Mouse (Mus musculus): ENCODE measurements around the gene Braf. TPM values are rescaled to one million over a fixed set of nuclear protein-coding genes. Genes with fewer than 3 reads are reported as not detected.
"Not testable (repeated sequence)": the region's sequence is repeated elsewhere in the genome, so short reads cannot be mapped to it uniquely, and the experiment has no call there.

The Braf gene
- total RNA-seq (2022), result 100 to 1,000 TPM; 115 to 144 (median 134) TPM

DNA sequence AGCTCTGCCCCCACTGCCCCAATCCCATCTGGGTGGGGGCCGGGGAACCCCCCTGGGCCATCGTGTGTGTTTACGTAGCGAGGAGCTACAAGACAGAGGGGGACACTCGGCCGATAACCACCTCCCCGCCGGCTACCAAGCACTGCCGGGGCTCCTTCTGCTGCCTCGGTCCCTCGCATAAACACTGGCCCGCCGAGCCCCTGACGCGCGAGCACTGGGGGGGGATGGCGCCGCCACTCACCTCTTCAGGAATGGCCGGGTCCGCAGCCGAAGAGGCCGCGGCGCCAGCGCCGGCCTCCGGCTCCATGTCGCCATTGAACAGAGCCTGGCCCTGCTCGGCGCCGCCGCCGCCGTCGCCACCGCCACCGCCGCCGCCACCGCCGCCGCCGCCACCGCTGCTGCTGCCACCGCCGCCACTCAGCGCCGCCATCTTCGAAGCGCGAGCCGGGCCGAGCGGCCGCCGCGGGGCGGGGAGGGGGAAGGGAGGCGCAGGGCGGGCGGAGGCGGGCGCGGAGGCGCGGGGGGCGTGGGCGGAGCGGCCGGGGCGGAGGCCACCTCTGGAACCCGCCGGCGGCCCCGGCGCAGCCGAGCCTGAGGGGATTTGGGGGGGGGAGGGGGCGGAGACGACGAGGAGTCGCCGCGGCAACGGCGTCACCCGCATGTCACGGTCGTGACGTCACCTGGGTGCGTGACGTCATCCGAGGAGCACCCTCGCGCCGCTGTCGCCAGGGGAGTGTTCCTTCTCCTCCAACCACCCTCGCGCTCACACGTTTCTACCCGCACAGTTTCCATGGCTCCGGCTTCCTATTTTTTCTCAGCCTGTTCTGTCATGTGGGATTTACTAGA lies at the start of gene Braf:
Gene Braf (minus strand): TSS at position 598 of the 846 bp plus-strand sequence.
- peak; percentile 84 to 87 for DNase-seq (ENCODE audit: low spot score in 2 of 2)

DNA sequence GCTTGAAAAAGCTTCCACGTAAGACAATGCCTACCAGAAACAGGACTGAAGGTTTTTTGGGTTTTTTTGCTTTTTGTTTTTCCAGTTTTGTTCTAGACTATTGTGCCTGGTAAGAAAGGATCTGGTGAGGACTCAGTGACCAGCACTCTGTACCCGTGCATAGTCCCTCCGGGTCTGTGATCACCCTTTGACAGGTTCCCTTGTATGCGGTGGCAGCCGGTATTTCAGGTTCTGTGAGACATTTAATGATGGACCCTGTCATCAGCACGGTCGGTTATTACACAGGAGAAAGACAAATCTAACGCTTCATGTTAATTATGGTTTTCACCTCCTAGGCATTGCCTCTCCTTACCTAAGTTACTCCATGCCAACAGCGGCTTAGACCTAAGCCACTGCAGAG lies 49.8 kb upstream of the Braf start:
- DNase-seq (ENCODE audit: low spot score in 2 of 2), result no peak

DNA sequence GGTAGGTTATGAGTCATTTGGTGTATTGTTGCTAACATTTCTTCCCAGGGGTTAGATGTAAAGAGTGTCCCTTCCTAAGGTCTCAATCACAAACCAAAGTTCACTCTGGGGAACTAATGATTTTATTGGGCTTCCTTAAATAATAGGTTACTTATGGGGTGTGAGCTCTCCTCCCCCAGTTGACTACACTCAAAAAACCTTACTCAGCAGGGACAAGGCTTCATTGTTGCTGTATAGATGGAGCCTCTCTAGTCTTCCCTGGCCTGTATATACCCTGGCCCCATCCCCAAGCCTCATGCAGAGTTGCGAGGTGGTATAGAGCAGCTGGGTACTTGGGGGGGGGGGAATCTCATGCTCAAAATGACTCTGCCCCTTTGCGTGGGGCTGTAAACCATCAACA lies 32.0 kb upstream of the Braf start:
- DNase-seq (ENCODE audit: low spot score in 2 of 2), result no peak

DNA sequence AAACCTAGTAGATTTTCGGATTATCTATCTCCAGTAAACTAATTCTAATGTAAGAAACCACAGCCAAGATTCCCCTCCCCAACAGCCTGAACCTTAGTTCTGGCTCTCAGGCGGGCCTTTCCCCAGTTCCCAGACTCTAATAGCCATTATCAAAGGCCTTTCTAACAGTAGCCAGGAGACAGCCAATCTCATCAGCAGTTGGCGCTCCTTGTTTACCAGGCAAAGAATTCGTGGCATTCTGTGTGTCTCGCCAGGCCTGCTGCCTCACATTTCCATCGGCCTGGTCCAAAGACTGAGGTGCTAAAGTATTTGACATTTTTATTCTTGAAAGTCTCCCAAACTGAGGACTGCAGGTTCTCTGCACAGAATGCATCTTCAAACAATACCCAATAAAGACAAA lies 24.6 kb upstream of the Braf start:
- DNase-seq (ENCODE audit: low spot score in 2 of 2), result no peak

DNA sequence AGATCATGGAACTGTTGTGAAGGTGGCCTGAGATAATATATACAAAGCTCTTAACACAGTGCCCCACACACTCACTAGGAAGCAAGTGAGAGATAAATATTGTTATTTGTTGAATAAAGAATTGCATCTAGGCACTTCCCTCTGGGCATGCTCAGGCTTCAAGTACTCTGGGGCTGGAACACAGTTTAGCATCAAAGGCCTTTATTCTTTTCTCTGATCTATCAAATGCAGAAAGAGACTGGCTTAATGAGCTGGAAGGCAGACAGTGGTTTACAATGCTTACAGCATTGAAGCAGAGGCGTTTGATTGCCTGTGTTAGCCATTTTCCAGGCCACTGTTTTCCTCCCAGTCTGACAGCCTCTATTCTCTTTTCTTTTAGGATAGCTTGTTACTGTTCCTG lies 21.8 kb upstream of the Braf start:
- DNase-seq (ENCODE audit: low spot score in 2 of 2), result no peak

DNA sequence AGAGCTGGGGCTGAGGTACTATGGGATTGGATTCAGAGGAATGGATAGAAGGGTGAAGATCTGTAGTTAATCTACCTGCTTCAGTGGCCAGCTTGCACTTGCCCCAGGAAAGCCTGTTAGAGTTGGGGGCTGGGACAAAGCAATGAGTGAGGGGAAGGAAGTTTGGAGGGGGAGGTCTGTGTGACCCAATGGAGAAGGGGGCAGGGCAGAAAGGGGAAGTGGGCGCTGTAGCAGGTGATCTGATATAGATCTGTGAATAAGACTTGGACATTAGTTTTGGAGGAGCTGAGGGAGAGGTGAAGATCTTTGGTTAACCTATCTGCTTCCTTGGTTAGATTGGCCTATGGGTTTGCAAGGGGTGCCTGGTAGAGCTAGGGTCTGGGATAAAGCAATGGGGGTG lies 20.2 kb upstream of the Braf start:
- no peak for DNase-seq (ENCODE audit: low spot score in 2 of 2)

DNA sequence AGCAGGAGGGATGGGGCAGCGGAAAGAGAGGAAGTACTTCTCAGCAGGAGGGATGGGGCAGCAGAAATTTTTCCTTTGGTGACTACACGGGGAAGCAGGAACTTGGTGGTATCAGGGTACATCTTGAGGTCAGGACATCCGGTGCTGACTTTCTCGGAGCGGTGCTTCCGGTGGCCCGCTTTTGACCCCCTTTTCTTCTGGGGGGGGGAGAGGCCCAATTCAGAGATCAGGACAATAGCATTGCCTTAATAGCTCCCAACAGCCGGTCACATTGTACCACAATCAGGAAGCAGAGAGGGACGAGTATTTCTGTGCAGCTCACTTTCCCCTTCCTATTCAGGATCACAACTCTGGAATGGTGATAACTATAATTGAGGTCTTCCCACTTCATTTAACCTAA lies 14.4 kb upstream of the Braf start:
- not testable (repeated sequence) for DNase-seq (ENCODE audit: low spot score in 2 of 2)

DNA sequence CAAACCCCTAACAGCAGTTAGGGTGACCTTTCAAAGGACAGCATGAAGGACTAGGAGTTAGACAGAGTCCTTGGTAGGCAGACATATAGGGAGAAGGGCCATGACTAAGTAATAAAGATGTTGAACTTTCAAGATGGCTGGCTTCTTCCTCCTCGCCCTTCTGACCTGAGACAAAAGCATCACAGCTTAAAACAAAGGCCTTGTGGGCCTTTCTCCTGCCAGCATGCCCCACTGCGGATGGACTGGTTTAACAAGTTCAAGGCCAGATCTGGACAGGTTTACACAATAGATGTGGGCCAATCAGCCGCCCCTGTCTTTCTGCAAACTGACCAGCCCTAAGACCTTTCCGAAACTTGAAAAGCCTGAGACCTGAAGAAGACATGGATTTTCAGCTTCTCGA lies 2.8 kb upstream of the Braf start:
- no peak for DNase-seq (ENCODE audit: low spot score in 2 of 2)

DNA sequence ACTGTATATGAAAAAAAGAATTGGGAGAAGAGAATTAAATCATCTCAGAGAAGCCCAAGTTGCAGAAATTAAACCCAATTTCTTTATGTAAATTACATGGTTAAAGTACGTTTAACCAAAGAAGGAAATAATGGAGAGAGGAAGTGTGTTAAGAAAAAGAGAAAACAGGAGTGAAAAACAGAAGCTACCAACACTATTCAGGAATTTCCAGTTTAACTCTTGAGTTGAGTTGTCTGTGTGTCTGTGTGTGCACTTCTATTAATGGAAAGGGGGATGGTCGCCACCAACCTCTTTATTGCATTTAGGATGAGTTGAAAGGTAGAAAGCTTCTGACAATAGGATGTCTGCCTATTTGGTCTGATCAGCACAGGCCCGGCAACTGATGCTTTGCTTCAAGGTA lies 886 bp upstream of the Braf start:
- DNase-seq (ENCODE audit: low spot score in 2 of 2), result no peak

DNA sequence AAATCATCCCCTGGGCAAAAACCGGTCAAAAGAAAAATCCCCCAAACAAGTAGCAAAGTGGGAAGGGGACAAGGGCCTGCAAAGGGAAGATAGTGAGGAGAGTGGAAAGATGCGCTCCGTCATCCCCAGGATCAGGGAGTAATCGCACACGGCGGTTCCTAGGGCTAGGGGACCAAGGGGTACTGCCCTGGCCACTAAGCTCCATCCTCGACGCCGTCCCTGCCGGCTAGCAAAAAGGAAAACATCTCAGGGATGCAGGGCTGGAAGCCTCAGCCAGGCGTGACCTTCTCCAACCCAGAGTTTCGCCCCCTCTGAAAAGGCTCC lies 759 bp downstream of the Braf start:
- no peak for DNase-seq (ENCODE audit: low spot score in 2 of 2)

DNA sequence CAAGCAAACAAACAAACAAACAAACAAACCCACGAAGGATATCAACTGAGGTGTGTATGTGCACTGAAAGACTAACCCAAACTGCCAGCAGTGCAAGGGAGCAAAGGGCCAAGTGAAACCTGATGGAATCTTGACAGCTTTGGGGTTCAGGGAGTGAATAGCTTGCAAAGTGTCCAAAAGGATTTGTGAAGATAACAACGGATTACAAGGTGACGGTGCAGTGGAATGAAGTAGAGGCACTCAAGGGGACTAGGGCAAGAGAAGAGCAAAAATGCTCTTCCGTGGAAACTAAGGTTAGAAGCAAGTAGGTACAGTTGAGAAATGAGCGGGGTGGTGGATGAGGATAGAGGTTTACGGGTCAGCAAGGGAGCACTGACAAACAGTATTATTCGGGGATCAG lies 1.2 kb downstream of the Braf start:
- DNase-seq (ENCODE audit: low spot score in 2 of 2), result no peak

DNA sequence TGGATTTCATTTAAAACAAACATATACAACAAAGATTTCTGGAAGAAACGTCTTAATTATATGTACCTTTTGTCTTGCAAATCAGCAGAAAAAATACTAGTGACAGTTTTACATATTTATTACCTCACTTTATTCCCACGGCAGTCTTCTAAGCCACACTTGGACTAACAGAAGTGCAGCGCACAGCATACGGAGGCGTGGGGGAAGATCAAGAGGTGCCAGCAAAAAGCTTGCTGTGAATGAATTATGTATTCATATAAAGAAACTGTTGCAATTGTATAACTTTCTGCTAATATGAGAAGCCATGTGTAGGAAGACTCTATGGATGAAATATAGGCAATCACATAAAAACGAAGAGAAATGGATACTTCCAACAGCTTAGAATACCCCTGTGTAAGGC lies 6.7 kb downstream of the Braf start:
- no peak for DNase-seq (ENCODE audit: low spot score in 2 of 2)

DNA sequence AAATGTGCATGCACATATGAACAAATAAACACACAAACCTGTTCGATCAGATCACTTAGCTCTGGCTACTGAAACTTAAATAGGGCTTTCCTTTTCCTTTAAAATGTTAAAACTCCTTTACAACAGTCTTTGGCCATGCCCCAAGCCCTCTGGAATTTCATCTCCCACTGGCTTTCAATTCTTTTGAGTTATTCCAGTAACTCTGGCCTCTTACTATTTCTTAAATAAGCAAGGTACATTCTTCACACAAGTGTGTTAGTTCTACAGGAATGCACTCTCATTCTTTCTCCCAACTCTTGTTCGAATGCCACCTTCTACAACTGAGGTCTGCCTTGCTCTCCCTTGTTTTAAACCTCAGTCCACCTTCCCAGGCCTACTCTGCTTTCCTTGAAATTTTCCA lies 8.2 kb downstream of the Braf start:
- DNase-seq (ENCODE audit: low spot score in 2 of 2), result no peak

DNA sequence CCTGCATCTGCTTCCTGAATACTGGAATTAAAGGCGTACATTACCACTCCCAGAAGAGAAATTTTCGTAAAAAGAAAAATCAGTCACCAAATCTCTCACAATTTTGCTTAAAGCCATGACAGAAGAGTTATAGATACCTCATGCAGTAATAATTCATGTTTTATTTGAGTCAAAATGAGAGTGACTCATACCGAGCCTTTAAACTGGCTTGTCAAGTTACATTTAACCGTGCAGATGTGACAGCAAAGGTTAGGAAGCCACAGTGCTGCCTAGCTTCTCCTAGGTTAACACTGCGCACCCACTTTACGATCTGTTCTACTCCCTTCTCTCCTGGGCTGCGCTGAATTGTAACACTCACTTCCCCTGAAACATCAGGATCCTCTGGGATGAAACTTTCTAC lies 10.9 kb downstream of the Braf start:
- no peak for DNase-seq (ENCODE audit: low spot score in 2 of 2)

DNA sequence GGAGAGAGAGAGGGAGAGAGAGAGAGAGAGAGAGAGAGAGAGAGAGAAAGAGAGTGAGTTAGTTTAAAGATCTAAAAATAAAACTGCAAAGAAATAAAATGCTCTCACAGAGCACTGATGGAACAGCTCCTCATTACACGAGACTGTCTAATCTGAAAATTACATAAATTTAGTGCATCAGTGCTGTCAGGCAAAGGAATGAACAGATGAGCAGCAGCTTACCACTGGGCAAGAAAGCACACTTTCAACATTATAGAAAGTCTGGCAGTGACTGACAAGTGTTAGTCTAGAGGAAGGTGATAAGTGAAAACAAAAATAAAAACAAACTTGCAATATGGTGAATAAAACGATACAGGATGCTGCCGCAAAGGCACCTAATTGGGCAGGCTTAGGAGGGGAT lies 11.9 kb downstream of the Braf start:
- no peak for DNase-seq (ENCODE audit: low spot score in 2 of 2)

DNA sequence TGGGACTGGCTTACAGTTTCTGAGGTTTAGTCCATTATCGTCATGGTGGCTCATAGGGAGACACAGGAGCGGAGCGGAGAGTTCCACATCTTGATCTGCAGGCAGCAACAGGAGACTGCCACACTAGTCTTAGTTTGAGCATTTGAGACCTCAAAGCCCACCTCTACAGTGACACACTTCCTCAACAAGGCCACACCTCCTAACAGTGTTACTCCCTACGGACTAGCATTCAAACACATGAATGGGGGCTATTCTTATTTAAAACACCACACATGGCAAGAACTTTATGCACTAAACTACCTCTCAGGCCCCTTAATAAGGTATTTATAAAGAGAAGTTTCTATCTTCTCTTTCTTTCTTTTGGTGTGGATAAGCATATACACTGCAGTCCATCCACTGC lies 19.6 kb downstream of the Braf start:
- DNase-seq (ENCODE audit: low spot score in 2 of 2), result no peak

DNA sequence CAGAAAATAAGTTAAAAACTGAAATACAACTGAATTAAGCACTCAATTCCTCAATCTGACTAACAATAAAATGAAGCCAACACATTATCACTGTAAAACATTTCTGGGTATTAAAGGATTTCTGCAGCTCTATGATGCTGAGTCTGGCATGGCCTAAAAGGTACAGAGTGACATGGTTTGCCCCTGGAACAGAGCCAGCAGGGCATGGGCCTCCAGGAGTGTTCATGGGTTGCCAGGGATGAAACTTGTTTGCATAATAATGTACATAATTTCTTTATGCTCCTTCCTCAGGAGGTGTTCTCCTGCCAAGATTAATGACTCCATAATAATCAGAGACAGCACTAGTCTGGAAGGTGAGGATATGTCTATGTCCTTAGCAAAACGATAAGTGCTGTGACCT lies 32.1 kb downstream of the Braf start:
- DNase-seq (ENCODE audit: low spot score in 2 of 2), result no peak

DNA sequence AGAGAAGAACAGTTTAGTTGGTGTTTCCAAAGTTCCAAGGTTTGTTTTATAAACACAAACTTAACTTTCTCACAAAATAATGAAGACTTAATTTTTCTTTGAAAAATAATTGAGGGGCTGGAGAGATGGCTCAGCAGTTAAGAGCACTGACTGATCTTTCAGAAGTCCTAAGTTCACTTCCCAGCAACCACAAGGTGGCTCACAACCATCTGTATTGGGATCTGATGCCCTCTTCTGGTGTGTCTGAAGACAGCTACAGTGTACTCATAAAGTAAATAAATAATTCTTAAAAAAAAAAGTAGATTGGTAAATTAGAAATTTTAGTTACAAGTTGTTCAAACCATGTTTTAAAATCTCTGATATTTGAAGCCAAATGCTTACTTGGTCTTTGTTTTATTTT lies 38.4 kb downstream of the Braf start:
- DNase-seq (ENCODE audit: low spot score in 2 of 2), result not testable (repeated sequence)

DNA sequence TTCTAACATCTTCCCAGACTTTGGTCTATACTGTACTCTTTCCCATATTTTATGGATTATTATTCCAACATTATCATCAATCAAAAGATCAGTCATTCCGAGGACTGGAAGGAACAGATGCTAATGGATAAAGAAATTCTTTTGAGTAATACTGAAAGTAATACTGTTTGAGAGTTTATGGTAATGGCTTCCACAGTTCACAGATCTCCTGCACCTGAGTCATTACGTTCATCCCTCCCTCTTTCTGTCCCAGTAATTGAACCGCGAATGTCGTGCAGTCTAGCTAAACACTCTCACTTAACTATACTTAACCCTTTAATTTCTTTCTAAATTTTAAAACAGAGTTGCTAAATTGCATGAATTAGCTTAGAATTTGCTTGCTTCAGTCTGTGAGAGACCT lies 43.5 kb downstream of the Braf start:
- DNase-seq (ENCODE audit: low spot score in 2 of 2), result no peak

DNA sequence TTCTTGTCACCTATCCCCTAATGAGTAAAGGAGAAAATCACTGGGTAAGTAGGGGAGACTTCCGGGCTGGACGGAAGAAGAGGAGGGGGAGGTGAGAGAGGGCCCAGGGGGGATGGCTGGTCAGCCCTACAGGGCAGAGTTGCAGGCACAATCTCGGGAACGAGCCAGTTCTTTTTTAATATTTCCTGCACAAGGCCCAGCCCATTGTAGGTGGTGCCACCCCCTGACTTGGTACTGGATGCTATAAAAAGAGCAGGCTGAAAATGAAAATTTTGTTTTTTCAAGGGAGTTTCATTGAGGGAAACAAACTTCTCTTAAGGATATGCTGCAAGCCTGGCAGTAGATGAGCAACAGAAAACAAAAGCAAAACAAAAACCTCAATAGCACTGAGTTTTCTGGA lies 44.7 kb downstream of the Braf start:
- DNase-seq (ENCODE audit: low spot score in 2 of 2), result no peak

DNA sequence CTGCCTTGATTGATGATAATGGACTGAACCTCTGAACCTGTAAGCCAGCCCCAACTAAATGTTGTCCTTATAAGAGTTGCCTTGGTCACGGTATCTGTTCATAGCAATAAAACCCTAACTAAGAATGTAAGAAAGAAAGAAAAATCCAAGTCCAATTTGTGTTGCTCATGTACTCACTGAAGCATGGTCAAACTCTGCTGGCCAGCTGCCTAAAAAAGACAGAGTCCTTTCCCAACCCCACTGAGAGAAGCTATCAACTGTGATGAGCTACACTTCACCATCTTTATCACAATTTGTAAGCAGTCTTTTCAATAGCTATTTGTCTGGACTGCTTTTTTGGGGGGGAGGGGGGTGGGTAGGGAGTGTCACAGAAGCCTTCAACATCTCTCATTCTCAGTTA lies 47.0 kb downstream of the Braf start:
- no peak for DNase-seq (ENCODE audit: low spot score in 2 of 2)

DNA sequence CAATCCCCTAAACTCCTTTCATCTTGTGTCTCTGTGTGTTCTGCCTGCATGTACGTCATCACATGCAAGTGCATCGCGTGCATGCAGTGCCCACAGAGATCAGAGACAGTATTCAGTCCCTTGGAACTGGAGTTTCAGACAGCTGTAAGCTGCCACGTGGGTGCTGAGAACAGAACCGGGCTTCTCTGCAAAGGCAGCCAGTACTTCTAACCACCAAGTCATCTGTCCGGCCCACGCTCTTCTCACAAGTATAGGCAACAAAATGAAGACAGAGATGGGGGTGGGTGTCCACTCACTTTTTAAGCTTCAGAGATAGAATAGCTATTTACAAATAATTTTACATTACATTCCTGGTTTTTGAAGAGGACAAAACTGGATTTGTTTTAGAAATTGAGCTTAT lies 50.2 kb downstream of the Braf start:
- peak; percentile 27 to 33 for DNase-seq (ENCODE audit: low spot score in 2 of 2)

DNA sequence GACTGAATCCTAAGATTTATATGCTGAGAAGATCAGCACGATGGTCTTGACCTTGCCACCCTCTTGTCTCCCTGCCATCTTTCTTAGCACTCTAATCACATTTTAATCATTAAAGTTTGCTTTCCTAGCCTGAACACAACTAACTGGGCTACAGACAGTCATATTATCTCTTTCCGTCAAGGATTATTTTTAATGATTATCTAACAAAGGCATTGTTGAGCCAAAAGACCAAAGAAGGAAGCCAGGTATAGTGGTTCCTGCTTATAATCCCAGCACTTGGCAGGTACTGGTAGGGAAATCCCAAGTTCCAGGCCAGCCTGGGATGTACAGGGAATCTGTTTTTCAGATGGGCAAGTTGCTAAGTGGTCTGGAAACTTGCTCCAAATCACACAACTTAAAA lies 114.0 kb downstream of the Braf start:
- DNase-seq (ENCODE audit: low spot score in 2 of 2), result no peak

DNA sequence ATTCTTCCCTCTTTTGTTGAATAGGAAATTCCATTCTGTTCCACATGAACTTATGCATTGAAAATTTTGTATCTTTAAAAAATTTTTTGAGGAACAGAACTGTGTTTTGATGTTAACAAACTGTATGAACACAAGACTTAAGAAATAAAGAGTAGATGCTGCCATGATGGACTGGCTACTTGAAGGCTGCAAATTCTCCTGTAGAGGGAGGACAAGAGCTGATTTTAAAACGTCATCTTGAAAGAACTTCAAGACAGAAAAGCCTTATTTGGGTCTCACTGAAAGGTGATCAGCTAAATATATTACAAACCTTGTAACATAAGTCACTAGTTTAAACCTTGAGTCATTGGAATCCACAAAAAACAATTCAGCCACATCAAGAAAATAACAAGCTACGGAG lies 115.1 kb downstream of the Braf start:
- no peak for DNase-seq (ENCODE audit: low spot score in 2 of 2)

Data from layer of hippocampus, adult 8-10 months (tissue).